Mouse (Mus musculus): ENCODE data around the gene Ccdc27.

DNA sequence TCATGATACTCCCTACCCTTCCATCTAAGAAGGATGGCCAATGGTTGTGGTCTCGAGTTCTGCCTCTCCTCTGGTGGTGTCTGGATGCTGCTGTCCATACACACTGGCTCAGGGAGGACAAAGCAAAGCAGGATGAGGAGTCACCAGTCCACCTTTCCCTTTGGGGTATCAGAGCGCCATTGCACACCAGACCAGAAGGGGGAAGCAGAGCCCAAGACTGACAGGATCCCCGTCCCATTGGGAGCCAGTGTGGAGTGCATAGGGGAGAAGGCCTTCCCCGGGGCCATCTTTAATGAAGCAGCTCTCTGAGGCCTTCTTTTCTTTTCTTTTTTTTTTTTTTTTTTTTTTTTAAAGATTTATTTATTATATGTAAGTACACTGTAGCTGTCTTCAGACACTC lies 10.6 kb upstream of the Ccdc27 start:
- TF ChIP-seq GATA1 (IDR thresholded peaks at IDR 0.05; ENCODE audit: low read length) (no peak), TAL1 (IDR thresholded peaks at IDR 0.05; ENCODE audit: low read length) (no peak)
